Mouse (Mus musculus) ES-E14 (cell line): ENCODE measurements around the gene Adsl.

Experiments
- CHD2 ChIP-seq: IDR thresholded peaks from 2 replicates; pipeline ENCODE4 v1.6.1; 2014; ENCODE audit warnings: mild to moderate bottlenecking, low read depth, low read length, inconsistent platforms
- HCFC1 ChIP-seq: IDR thresholded peaks from 2 replicates; pipeline ENCODE4 v1.6.1; 2012; ENCODE audit warnings: low read length, inconsistent platforms, borderline replicate concordance; ENCODE audit not compliant: insufficient read depth
- MAFK ChIP-seq: IDR thresholded peaks from 2 replicates; pipeline ENCODE4 v1.6.1; 2014; ENCODE audit warnings: mild to moderate bottlenecking, low read depth, low read length, inconsistent platforms; ENCODE audit not compliant: insufficient read depth
- ZC3H11A ChIP-seq: IDR thresholded peaks from 2 replicates; pipeline ENCODE4 v1.6.1; 2012; ENCODE audit warnings: low read depth, mild to moderate bottlenecking, inconsistent platforms, low read length, borderline replicate concordance
- ZNF384 ChIP-seq: IDR thresholded peaks from 2 replicates; pipeline ENCODE4 v1.6.1; 2012; ENCODE audit warnings: low read depth, low read length, inconsistent platforms

- no peak for TF ChIP-seq CHD2
- TF ChIP-seq HCFC1: no peak
- TF ChIP-seq MAFK: no peak
- no peak for TF ChIP-seq ZNF384
- no peak for TF ChIP-seq ZC3H11A
Measured at GRCm38 (mm10) chr15:80934841-80935240, 13.4 kb upstream of the Adsl start.
